Mouse (Mus musculus) midbrain, embryonic 16.5 days (tissue): ENCODE results near the gene Ephb1. TPM values are rescaled to one million over a fixed set of nuclear protein-coding genes. Genes with fewer than 3 reads are reported as not detected.

Experiments used
- ATAC-seq: fragments of 200-750 bp; cut with Nextera tagmentation; 2 replicates; pipeline ENCODE4 v1.8.0; 2017; ENCODE audit warnings: moderate TSS enrichment
- H3K27ac ChIP-seq: fragments of 300-500 bp; sonication (generic); 2 replicates; pipeline ENCODE4 v1.5.1; 2014; ENCODE audit warnings: mild to moderate bottlenecking, low read length, mixed read lengths
- H3K27me3 ChIP-seq: fragments of 300-500 bp; sonication (generic); 2 replicates; pipeline ENCODE4 v1.6.1; 2014; ENCODE audit warnings: low read depth, low read length, mixed read lengths; ENCODE audit not compliant: control insufficient read depth, insufficient read depth
- H3K36me3 ChIP-seq: fragments of 300-500 bp; sonication (generic); 2 replicates; pipeline ENCODE4 v1.6.1; 2014; ENCODE audit warnings: mild to moderate bottlenecking, low read length, moderate library complexity, mixed read lengths; ENCODE audit not compliant: control insufficient read depth, insufficient read depth
- H3K4me1 ChIP-seq: fragments of 300-500 bp; sonication (generic); 2 replicates; pipeline ENCODE4 v1.6.1; 2014; ENCODE audit warnings: mild to moderate bottlenecking, low read length, mixed read lengths; ENCODE audit not compliant: control insufficient read depth, insufficient read depth
- H3K4me2 ChIP-seq: fragments of 300-500 bp; sonication (generic); 2 replicates; pipeline ENCODE4 v1.6.1; 2014; ENCODE audit warnings: mild to moderate bottlenecking, low read length, mixed read lengths
- H3K4me3 ChIP-seq: fragments of 300-500 bp; sonication (generic); 2 replicates; pipeline ENCODE4 v1.5.1; 2014; ENCODE audit warnings: low read depth, mild to moderate bottlenecking, low read length, moderate library complexity, mixed read lengths
- H3K9ac ChIP-seq: fragments of 300-500 bp; sonication (generic); 2 replicates; pipeline ENCODE4 v1.6.1; 2014; ENCODE audit warnings: low read depth, low read length, mixed read lengths
- H3K9me3 ChIP-seq: fragments of 300-500 bp; sonication (generic); replicated peaks from 2 replicates; pipeline ENCODE4 v1.6.1; 2014; ENCODE audit warnings: mild to moderate bottlenecking, low read length, mixed read lengths; ENCODE audit not compliant: control insufficient read depth, poor library complexity, severe bottlenecking
- WGBS: fragments of 180-500 bp; shearing (Covaris S2); extraction: QIAGEN DNeasy Blood & Tissue Kit; methylation state at CpG from one replicate; pipeline ENCODE4 v1.1.7; 2014; 5-methylcytosine and 5-hydroxymethylcytosine counted together
- polyA plus RNA-seq: library from polyadenylated mRNA; unstranded; fragments of >200 nt; fragmentation: Nextera tagmentation; extraction: Ambion mirVana; gene quantifications from 2 replicates; pipeline ENCODE4 v1.2.1, GENCODE M21; 2015

The Ephb1 gene
- polyA plus RNA-seq, 1 experiment from 2014 or later = 80.1 TPM

DNA sequence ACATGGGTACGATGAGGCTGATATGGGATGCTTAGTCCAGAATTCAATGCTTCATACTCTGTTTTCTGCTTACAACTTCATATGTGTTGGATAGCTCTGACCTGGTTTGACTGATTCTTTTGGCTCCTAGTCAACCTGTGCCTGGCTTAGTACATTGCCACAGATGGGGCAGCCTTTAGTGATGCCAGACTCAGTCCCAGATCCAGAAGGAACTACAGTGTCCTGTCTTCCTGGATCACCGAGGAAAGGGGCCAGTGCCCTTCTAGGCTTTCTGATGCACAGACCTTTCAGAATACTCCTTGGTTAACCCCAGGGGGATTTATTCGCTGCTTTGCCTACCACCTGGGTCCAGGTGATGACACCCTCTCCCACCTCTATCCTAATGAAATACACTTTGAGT, 66.1 kb downstream of the Ephb1 start:
- no peak for ATAC-seq
- peaks cover 19% of the 10 kb centered on the region for H3K4me1 ChIP-seq
- H3K27me3 ChIP-seq = no peaks in the 10 kb centered on the region
- no peak overlapping the region for H3K4me2 ChIP-seq
- no peak overlapping the region for H3K4me3 ChIP-seq
- WGBS = 89% methylated on average over 3 of the region's 3 CpGs
- H3K9me3 ChIP-seq = no peaks in the 10 kb centered on the region
- no peaks in the 10 kb centered on the region for H3K36me3 ChIP-seq
- no peak overlapping the region for H3K27ac ChIP-seq
- H3K9ac ChIP-seq = no peak overlapping the region

DNA sequence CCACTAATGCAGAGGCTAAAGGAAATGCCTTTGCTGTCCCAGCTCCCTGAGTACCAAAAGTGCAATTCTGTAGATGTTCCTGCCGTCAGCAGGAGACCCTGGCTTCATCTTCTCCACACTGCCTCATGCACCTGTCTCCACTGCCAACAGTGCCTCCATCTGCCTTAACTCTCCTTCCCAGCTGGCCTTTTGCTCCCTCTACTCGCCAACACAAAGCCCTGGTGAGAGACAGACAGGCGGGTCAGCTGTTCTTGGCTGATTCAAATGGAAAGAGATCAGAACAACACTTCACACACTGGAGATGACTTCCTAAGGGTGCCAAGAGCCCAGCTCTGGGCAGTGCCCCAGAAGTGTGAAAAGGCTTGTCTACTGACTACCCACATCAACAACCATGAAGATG, 78.6 kb downstream of the Ephb1 start:
- no peaks in the 10 kb centered on the region for H3K27me3 ChIP-seq
- no peak overlapping the region for H3K27ac ChIP-seq
- no peak overlapping the region for H3K4me3 ChIP-seq
- no peak overlapping the region for H3K9ac ChIP-seq
- H3K9me3 ChIP-seq = no peaks in the 10 kb centered on the region
- ATAC-seq = no peak
- H3K36me3 ChIP-seq = no peaks in the 10 kb centered on the region
- peaks cover 11% of the 10 kb centered on the region for H3K4me1 ChIP-seq
- WGBS = 59% methylated on average over 3 of the region's 3 CpGs
- no peak overlapping the region for H3K4me2 ChIP-seq

DNA sequence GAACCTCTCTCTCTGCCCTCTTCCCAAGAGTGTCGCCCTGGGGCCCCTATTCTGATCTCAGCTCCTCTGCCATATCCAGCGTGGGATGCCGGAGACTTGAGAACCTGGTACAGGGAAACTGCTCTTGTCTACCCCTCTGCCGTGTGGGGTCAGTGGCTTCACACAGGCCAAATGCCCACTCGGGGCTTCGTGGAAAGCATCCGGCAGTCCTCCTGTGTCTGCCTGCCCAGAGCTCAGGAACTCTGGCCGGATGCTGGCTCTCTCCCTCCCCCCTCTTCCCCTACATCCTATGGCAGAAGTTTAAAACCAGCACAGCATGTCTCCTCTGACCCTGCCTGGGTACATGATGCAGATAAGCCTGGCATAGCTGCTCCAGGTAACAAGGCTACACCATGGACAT, 80.5 kb downstream of the Ephb1 start:
- ATAC-seq = no peak
- no peak overlapping the region for H3K4me3 ChIP-seq
- WGBS = 65% methylated on average over 8 of the region's 8 CpGs
- no peaks in the 10 kb centered on the region for H3K9me3 ChIP-seq
- no peak overlapping the region for H3K27ac ChIP-seq
- no peaks in the 10 kb centered on the region for H3K27me3 ChIP-seq
- no peak overlapping the region for H3K9ac ChIP-seq
- H3K4me2 ChIP-seq = no peak overlapping the region
- no peaks in the 10 kb centered on the region for H3K36me3 ChIP-seq
- H3K4me1 ChIP-seq = peaks cover 16% of the 10 kb centered on the region

DNA sequence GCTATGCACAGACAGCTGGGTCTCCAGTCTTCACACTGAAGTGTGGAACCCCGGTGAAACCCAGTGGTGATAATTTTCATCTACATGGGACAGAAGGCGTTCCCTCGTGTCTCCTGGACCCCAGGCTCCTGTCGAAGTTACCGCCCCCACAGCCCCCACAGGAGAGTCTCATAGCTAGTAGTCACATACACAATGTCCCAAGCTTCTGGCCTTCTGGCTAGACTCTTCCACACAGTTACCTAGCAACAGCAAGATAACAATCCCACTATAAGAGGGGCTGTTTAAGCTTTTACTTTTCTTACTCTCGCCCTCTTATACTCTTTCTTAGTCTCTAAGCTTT, 81.1 kb downstream of the Ephb1 start:
- H3K36me3 ChIP-seq = no peaks in the 10 kb centered on the region
- peaks cover 20% of the 10 kb centered on the region for H3K4me1 ChIP-seq
- 58% methylated on average over 6 of the region's 6 CpGs for WGBS
- no peak overlapping the region for H3K4me3 ChIP-seq
- H3K27me3 ChIP-seq = no peaks in the 10 kb centered on the region
- no peak for ATAC-seq
- no peak overlapping the region for H3K9ac ChIP-seq
- H3K9me3 ChIP-seq = no peaks in the 10 kb centered on the region
- no peak overlapping the region for H3K27ac ChIP-seq
- H3K4me2 ChIP-seq = no peak overlapping the region

DNA sequence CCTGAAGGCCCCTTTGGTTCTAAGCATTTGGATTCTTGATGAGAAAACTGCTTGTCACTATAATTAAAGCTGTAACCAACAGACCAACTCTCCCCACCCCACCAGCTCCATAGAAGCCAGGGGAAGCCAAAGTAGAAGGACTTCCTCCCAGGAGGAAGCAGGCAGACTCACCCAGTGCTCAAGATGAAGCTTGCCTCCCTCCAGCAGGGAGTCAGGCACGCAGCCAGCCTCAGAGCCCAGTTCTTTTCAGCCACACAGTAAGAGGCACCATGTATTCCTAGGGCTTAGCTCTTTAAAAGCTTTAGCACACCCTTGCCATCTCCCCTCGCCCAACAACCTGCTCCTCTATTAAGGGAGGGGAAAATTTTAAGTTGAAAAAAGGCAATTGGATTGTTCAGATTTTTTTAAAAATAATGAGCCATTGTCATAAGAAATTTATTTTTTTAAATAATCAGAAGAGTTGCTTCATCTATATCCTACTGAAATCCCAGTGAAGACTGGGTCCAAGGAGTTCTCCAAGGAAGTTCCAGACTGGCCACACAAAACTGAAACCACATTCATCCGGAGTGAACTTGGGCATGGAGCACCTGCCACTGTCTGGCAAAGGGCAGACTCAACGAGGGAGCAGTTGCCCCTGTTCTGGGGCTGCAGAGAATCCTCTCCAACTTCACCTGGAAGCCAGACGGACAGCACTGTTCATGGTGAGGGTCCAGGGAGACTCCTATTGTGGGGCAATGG, 81.6 kb downstream of the Ephb1 start:
- Histone ChIP-seq H3K27ac (no peak overlapping the region), H3K9me3 (no peaks in the 10 kb centered on the region), H3K4me3 (no peak overlapping the region), H3K27me3 (no peaks in the 10 kb centered on the region), H3K4me1 (peaks cover 25% of the 10 kb centered on the region), H3K4me2 (no peak overlapping the region), H3K9ac (no peak overlapping the region), H3K36me3 (no peaks in the 10 kb centered on the region)
- WGBS = 63% methylated on average over 5 of the region's 5 CpGs
- peak; percentile 36; the same call in 1 of the 2 replicates for ATAC-seq

DNA sequence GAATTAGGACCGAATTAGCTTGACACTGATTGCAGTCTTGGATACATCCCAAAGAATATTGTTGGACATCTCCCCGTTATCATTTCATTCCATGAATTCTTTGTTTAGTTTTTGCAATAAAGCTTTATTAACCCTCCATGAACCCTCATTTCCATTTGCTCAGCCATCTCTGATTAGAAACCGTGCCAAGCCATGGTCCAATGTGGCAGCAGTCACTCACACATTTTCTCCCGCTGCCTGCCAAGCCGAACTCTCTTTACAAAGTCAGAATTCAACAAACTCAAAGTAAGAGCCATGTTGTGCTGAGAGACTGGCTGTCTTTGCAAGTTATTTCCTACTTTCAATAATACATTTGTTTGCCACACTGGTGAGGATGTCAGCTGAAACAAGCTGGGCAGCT, 84.0 kb downstream of the Ephb1 start:
- Histone ChIP-seq H3K27ac (no peak overlapping the region), H3K9me3 (no peaks in the 10 kb centered on the region), H3K9ac (no peak overlapping the region), H3K4me3 (no peak overlapping the region), H3K4me2 (no peak overlapping the region), H3K27me3 (no peaks in the 10 kb centered on the region), H3K36me3 (no peaks in the 10 kb centered on the region), H3K4me1 (peaks cover 36% of the 10 kb centered on the region)
- ATAC-seq = no peak
- 69% methylated on average over 5 of the region's 5 CpGs for WGBS

DNA sequence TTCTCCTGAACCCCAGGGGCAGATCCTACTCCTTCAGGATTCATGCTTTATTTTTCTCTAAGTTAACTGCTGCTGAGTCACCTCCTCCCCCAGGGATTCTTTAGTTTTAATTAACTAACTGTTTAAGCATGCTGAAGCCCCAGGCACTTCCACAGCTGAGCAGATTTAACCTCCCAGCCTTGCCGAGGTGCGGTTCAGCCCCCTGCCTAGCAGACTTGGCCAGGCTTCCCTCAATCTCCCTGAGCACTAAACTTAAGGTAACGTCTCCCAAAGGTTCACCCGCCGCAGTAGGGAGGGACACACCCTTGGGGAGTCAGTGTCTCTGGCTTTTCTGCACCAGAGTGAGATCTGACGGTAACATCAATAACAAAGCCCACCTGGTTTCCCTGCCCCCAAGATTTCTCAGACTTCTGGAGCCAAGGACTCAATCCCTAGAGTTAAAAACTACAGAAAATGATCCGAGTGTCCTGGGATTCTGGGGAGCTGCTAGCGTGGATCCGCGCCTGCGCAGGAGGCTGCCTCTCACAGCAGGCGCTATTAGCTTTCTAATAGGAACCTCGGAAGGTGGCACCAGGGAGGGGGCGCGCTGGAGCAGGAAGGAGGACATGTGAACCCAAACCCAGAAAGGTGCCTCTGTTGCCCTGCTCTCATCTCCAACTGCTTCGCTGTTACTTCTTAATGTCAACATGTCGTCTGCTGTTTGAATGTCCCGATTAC, 87.0 kb downstream of the Ephb1 start:
- Histone ChIP-seq H3K4me1 (peaks cover 43% of the 10 kb centered on the region), H3K27ac (no peak overlapping the region), H3K27me3 (no peaks in the 10 kb centered on the region), H3K4me3 (peak overlapping the region; percentile 14), H3K9ac (0 out of 2 replicates have a peak overlapping the region, but pooled peaks have one; percentile 30), H3K9me3 (no peaks in the 10 kb centered on the region), H3K4me2 (peak overlapping the region; percentile 50), H3K36me3 (no peaks in the 10 kb centered on the region)
- 1% methylated on average over 18 of the region's 18 CpGs for WGBS
- ATAC-seq = 0 out of 2 replicates have a peak, but pooled peaks have one; percentile 22

DNA sequence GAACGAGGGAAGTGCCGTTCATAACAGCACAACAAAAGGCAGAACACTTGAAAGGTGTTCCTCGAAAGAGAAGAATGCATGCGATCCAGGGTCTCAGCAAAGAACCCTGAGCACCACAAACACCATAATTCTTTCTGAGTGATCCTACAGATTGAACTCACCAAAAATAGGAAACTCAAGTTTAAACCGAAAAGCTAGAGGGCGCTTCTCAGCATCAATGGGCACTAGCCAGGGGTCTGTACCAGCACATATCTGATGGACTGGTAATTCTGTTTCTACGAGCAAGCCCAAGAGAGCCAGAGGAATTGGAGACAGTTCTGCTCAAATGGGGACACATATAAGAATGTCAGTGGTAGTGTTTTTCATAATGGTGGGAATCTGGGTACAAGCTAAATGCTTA, 90.7 kb downstream of the Ephb1 start:
- 48% methylated on average over 7 of the region's 7 CpGs for WGBS
- H3K27ac ChIP-seq = no peak overlapping the region
- H3K9ac ChIP-seq = no peak overlapping the region
- no peak overlapping the region for H3K4me3 ChIP-seq
- no peak overlapping the region for H3K4me2 ChIP-seq
- ATAC-seq = no peak
- no peaks in the 10 kb centered on the region for H3K36me3 ChIP-seq
- H3K4me1 ChIP-seq = peaks cover 57% of the 10 kb centered on the region
- no peaks in the 10 kb centered on the region for H3K27me3 ChIP-seq
- no peaks in the 10 kb centered on the region for H3K9me3 ChIP-seq

DNA sequence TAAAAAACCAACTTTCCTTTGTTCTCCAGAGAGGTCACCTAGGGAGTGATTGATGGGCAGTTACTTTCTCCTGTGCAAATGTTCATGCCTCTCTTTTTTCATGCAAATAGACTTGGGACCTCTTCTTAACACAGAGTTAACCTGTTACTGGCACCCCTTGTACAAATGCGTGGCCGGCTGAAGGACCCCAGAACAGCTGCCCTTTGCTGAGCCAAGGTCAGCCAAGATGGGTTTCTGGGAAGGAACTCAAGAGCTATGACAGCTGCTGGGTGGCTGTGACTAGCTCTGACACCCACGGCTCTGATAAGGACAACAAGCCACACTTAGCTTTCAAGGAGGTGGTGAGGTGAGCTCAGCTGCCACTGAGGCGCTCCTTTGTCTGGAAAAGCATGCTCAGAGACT, 92.4 kb downstream of the Ephb1 start:
- WGBS = 12% methylated on average over 4 of the region's 4 CpGs

More for the DNA sequence above, 92.4 kb downstream of the Ephb1 start:
- Histone ChIP-seq H3K27me3 (no peaks in the 10 kb centered on the region), H3K9me3 (no peaks in the 10 kb centered on the region), H3K4me2 (no peak overlapping the region), H3K9ac (no peak overlapping the region), H3K4me3 (no peak overlapping the region), H3K36me3 (no peaks in the 10 kb centered on the region), H3K4me1 (peaks cover 41% of the 10 kb centered on the region), H3K27ac (no peak overlapping the region)
- no peak for ATAC-seq
